Comparison of ENCODE assay signal across 17 mouse cellular contexts in genomic region chr9:48360826-48361225, GRCm38 (mm10). TPM values are rescaled to one million over a fixed set of nuclear protein-coding genes. Genes with fewer than 3 reads are reported as not detected.
A peak's percentile ranks its signal among the peaks of the same experiment; 100 is the strongest.
DNase-seq lines count a peak whose midpoint lies in the region; ATAC-seq and TF ChIP-seq lines count a peak whose summit lies in the region.
"Had no signal": no experiment of that assay in that cellular context is flagged by ENCODE, and none has a peak within 500 bp of the region (broad histone marks: within the 10 kb centered on the region; RNA-seq: fewer than 3 reads in every experiment).

No protein-coding gene starts in this region.

- 0 out of 2 replicates have a peak, but pooled peaks have one; percentile 27 for TF ChIP-seq CTCF in G1E (IDR thresholded peaks at IDR 0.05; ENCODE audit: low read depth, low read length)
- TF ChIP-seq CTCF in bone marrow, adult 2 months (IDR thresholded peaks at IDR 0.05; ENCODE audit: control insufficient read depth, insufficient read depth, low read length): peak; percentile 42; the same call in 1 of the 2 replicates

- no peaks in the 10 kb centered on the region for H3K4me1 ChIP-seq in midbrain, embryonic 11.5 days (ENCODE audit: control insufficient read depth, insufficient read depth, low read length)
- peaks cover 4% of the 10 kb centered on the region; the same call in 1 of the 2 replicates for H3K4me1 ChIP-seq in midbrain, embryonic 13.5 days (replicated peaks)
- peaks cover 79% of the 10 kb centered on the region for H3K4me1 ChIP-seq in G1E (ENCODE audit: insufficient read depth, low read depth, low read length)
- peaks cover 8% of the 10 kb centered on the region for H3K4me1 ChIP-seq in bone marrow, adult 2 months (ENCODE audit: control insufficient read depth, insufficient read depth, low read length)
- H3K4me1 ChIP-seq in liver, embryonic 15.5 days (replicated peaks): peaks cover 79% of the 10 kb centered on the region
- H3K4me1 ChIP-seq: embryonic facial prominence, embryonic 15.5 days; forebrain, embryonic 15.5 days; neural tube, embryonic 15.5 days had no signal

- H3K9me3 ChIP-seq in midbrain, embryonic 11.5 days (ENCODE audit: control insufficient read depth, low read length): no peaks in the 10 kb centered on the region
- H3K9me3 ChIP-seq in midbrain, embryonic 13.5 days: no peaks in the 10 kb centered on the region
- H3K9me3 ChIP-seq in G1E (replicated peaks): no peaks in the 10 kb centered on the region
- H3K9me3 ChIP-seq in liver, embryonic 15.5 days (replicated peaks): no peaks in the 10 kb centered on the region
- H3K9me3 ChIP-seq: embryonic facial prominence, embryonic 15.5 days; forebrain, embryonic 15.5 days; hindbrain, embryonic 12.5 days; limb, embryonic 13.5 days; neural tube, embryonic 15.5 days had no signal

- no peaks in the 10 kb centered on the region for H3K36me3 ChIP-seq in midbrain, embryonic 11.5 days (ENCODE audit: control insufficient read depth, insufficient read depth, low read length)
- H3K36me3 ChIP-seq in midbrain, embryonic 13.5 days: no peaks in the 10 kb centered on the region
- H3K36me3 ChIP-seq in G1E (replicated peaks): peaks cover 14% of the 10 kb centered on the region
- H3K36me3 ChIP-seq in liver, embryonic 15.5 days (replicated peaks): no peaks in the 10 kb centered on the region
- H3K36me3 ChIP-seq: embryonic facial prominence, embryonic 15.5 days; forebrain, embryonic 15.5 days; hindbrain, embryonic 12.5 days; limb, embryonic 13.5 days; neural tube, embryonic 15.5 days had no signal

- WGBS in midbrain, embryonic 11.5 days: 66% methylated on average over 4 of the region's 4 CpGs
- WGBS in midbrain, embryonic 13.5 days: 69% methylated on average over 4 of the region's 4 CpGs
- WGBS in bone marrow, adult 2 months: 83% methylated on average over 4 of the region's 4 CpGs
- WGBS in liver, embryonic 15.5 days (ENCODE audit: insufficient replicate concordance): 61% methylated on average over 4 of the region's 4 CpGs

- H3K9ac ChIP-seq in midbrain, embryonic 11.5 days (ENCODE audit: low read length): no peak overlapping the region
- H3K9ac ChIP-seq in midbrain, embryonic 13.5 days (replicated peaks): no peak overlapping the region
- H3K9ac ChIP-seq in liver, embryonic 15.5 days: 0 out of 2 replicates have a peak overlapping the region, but pooled peaks have one; percentile 5
- H3K9ac ChIP-seq: embryonic facial prominence, embryonic 15.5 days; forebrain, embryonic 15.5 days; hindbrain, embryonic 12.5 days; limb, embryonic 13.5 days; neural tube, embryonic 15.5 days had no signal

- peak; percentile 33 for DNase-seq in midbrain, embryonic 11.5 days (ENCODE audit: low spot score, missing footprints)
- no peak for DNase-seq in G1E (ENCODE audit: low spot score)
- no peak for DNase-seq in layer of hippocampus, postnatal 25 days (ENCODE audit: extremely low spot score in 1 of 2, low spot score in 1 of 2)
- DNase-seq in left cerebral cortex, adult 8-10 months (ENCODE audit: low spot score in 2 of 2): no peak
- DNase-seq in yolk sac, embryonic 10.5 days (ENCODE audit: low spot score): no peak
- DNase-seq: kidney, adult 8-10 months had no signal

- H3K4me3 ChIP-seq in midbrain, embryonic 11.5 days (ENCODE audit: low read depth, low read length): no peak overlapping the region
- no peak overlapping the region for H3K4me3 ChIP-seq in midbrain, embryonic 13.5 days (replicated peaks)
- H3K4me3 ChIP-seq in G1E (ENCODE audit: low read depth, low read length): no peak overlapping the region; the same call in 1 of the 2 replicates
- no peak overlapping the region for H3K4me3 ChIP-seq in bone marrow, adult 2 months (replicated peaks; ENCODE audit: control insufficient read depth, low read depth, low read length)
- H3K4me3 ChIP-seq in liver, embryonic 15.5 days (replicated peaks): no peak overlapping the region
- H3K4me3 ChIP-seq: embryonic facial prominence, embryonic 15.5 days; forebrain, embryonic 15.5 days; hindbrain, embryonic 12.5 days; left cerebral cortex, adult 2 months; limb, embryonic 13.5 days; neural tube, embryonic 15.5 days had no signal

- H3K4me2 ChIP-seq in midbrain, embryonic 11.5 days: no peak overlapping the region
- H3K4me2 ChIP-seq in midbrain, embryonic 13.5 days (replicated peaks): no peak overlapping the region
- peak overlapping the region; percentile 69 for H3K4me2 ChIP-seq in liver, embryonic 15.5 days
- H3K4me2 ChIP-seq: embryonic facial prominence, embryonic 15.5 days; forebrain, embryonic 15.5 days; hindbrain, embryonic 12.5 days; limb, embryonic 13.5 days; neural tube, embryonic 15.5 days had no signal

- no peak for ATAC-seq in midbrain, embryonic 11.5 days (ENCODE audit: low FRiP score)
- ATAC-seq in midbrain, embryonic 13.5 days: no peak
- ATAC-seq in G1E (ENCODE audit: extremely low read depth, insufficient number of reproducible peaks, low FRiP score, poor library complexity, severe bottlenecking): no peak
- no peak for ATAC-seq in liver, embryonic 15.5 days (ENCODE audit: insufficient read depth)
- ATAC-seq: activated CD4-positive, CD25-positive, alpha-beta regulatory T cell, adult 4 months; forebrain, embryonic 15.5 days had no signal

- no peak for TF ChIP-seq POLR2A in bone marrow, adult 2 months (IDR thresholded peaks at IDR 0.05; ENCODE audit: borderline replicate concordance, control insufficient read depth, low read depth, low read length)

- H3K27me3 ChIP-seq in midbrain, embryonic 11.5 days (ENCODE audit: control insufficient read depth, insufficient read depth, low read length): no peaks in the 10 kb centered on the region
- no peaks in the 10 kb centered on the region for H3K27me3 ChIP-seq in midbrain, embryonic 13.5 days
- H3K27me3 ChIP-seq in G1E (ENCODE audit: insufficient read depth, low read length): no peaks in the 10 kb centered on the region
- no peaks in the 10 kb centered on the region for H3K27me3 ChIP-seq in liver, embryonic 15.5 days
- H3K27me3 ChIP-seq: embryonic facial prominence, embryonic 15.5 days; forebrain, embryonic 15.5 days; hindbrain, embryonic 12.5 days; limb, embryonic 13.5 days; neural tube, embryonic 15.5 days had no signal

- H3K27ac ChIP-seq in midbrain, embryonic 11.5 days (ENCODE audit: low read depth, low read length): no peak overlapping the region
- H3K27ac ChIP-seq in midbrain, embryonic 13.5 days: no peak overlapping the region
- H3K27ac ChIP-seq in bone marrow, adult 2 months (ENCODE audit: control insufficient read depth, insufficient read depth, low read depth, low read length, poor library complexity): peak overlapping the region; percentile 58
- peak overlapping the region; percentile 100 for H3K27ac ChIP-seq in liver, embryonic 15.5 days (replicated peaks)
- H3K27ac ChIP-seq: embryonic facial prominence, embryonic 15.5 days; forebrain, embryonic 15.5 days; hindbrain, embryonic 12.5 days; left cerebral cortex, adult 2 months; limb, embryonic 13.5 days; macrophage; neural tube, embryonic 15.5 days had no signal

RNA-seq across cellular contexts. Expression of gene Nxpe2, which starts 7.6 kb away (rescaled TPM):
- 1.3 and 1.7 TPM in 2 replicates for polyA plus RNA-seq in midbrain, embryonic 11.5 days (2014; fragmentation: Nextera tagmentation; extraction: Ambion mirVana)
- 0.38 and 0.62 TPM in 2 replicates for polyA plus RNA-seq in midbrain, embryonic 13.5 days (2015; fragmentation: Nextera tagmentation; extraction: Ambion mirVana)
- total RNA-seq in G1E (2014; fragmentation: Nextera tagmentation) (10.5 and 64.3 TPM in 2 replicates), G1E (2017) (1.5 and 2.3 TPM in 2 replicates)
- polyA plus RNA-seq in G1E (2012): 0.12 and 0.18 TPM in 2 replicates
- 81.3 and 120 TPM in 2 replicates for polyA plus RNA-seq in bone marrow, adult 2 months (2011; ENCODE audit: insufficient read depth, insufficient read length, low replicate concordance, missing spikeins)
- polyA plus RNA-seq in liver, embryonic 15.5 days (2015; fragmentation: Nextera tagmentation; extraction: Ambion mirVana): 132 and 133 TPM in 2 replicates
- total RNA-seq in layer of hippocampus, postnatal 25 days (2021): under 1 TPM; 0.12 to 0.21 TPM
- under 1 TPM; 0.41 to 0.93 (median 0.71) TPM for total RNA-seq in left cerebral cortex, adult 8-10 months (2022)
- polyA plus RNA-seq: macrophage had no signal

Comparison
In these comparisons a context has a peak if more than half of its experiments do, and no peak if none do; other contexts are left out.
1. H3K27ac ChIP-seq: peak in bone marrow, adult 2 months (single experiment) and liver, embryonic 15.5 days (single experiment); none in midbrain, embryonic 11.5 days (single experiment) and midbrain, embryonic 13.5 days (single experiment).
2. RNA of gene Nxpe2, which starts 7.6 kb away (polyA plus RNA-seq): 132 to 133 TPM in liver, embryonic 15.5 days and 81.3 to 120 TPM in bone marrow, adult 2 months; 1.3 to 1.7 TPM in midbrain, embryonic 11.5 days, 0.38 to 0.62 TPM in midbrain, embryonic 13.5 days and 0.12 to 0.18 TPM in G1E; every median in the first group is over 10 times any median in the second.